Mouse (Mus musculus) lung, adult 2 months (tissue): ENCODE measurements around the gene Ppil2.

Experiments
- CTCF ChIP-seq: fragments of 200-500 bp; IDR thresholded peaks from 2 replicates; pipeline ENCODE4 v1.5.1; 2011; ENCODE audit warnings: mild to moderate bottlenecking, low read length, control low read depth; ENCODE audit not compliant: insufficient read depth
- POLR2A ChIP-seq: fragments of 200-500 bp; IDR thresholded peaks from 2 replicates; pipeline ENCODE4 v1.6.1; 2011; ENCODE audit warnings: low read depth, mild to moderate bottlenecking, control low read depth, low read length, borderline replicate concordance; ENCODE audit errors: extremely low read depth

GRCm38 (mm10) chr16:17041417-17041816, 69.6 kb downstream of the Ppil2 start:
- no peak for TF ChIP-seq POLR2A
- TF ChIP-seq CTCF: no peak
